Mouse (Mus musculus) inflammation-experienced regulatory T-cells, adult 6 months (primary cell): ENCODE measurements around the gene Psenen. TPM values are rescaled to one million over a fixed set of nuclear protein-coding genes. Genes with fewer than 3 reads are reported as not detected.

Source experiments
- ATAC-seq: one replicate; pipeline ENCODE4 v1.8.0; 2017
- polyA plus RNA-seq, 3 experiments: library from polyadenylated mRNA; unstranded; fragments of 100-300 nt; shearing (Covaris generic); gene quantifications; one replicate each; pipeline ENCODE4 v1.2.1; 2017

Gene Psenen
- polyA plus RNA-seq, 3 experiments from 2014 or later = 271 to 363 (median 299) TPM

- ATAC-seq = no peak
These were observed 48.2 kb downstream of the Psenen start for GRCm38 (mm10) chr7:30515003-30515760.

Other genes with a start within 250 kb of the Psenen start
- gene Syne4, start 248.8 kb downstream of the Psenen start, polyA plus RNA-seq = 10 to 100 TPM in 1 of 3 experiments, 1 to 10 TPM in 2; 4.3 to 14.7 (median 6.4) TPM
- not detected for gene E130208F15Rik, start 241.9 kb downstream of the Psenen start, polyA plus RNA-seq
- gene Sdhaf1, start 239.7 kb downstream of the Psenen start, polyA plus RNA-seq = 1 to 10 TPM; 2.0 to 6.1 (median 3.9) TPM
- not detected for gene Lrfn3, start 200.9 kb downstream of the Psenen start, polyA plus RNA-seq
- 10 to 100 TPM in 1 of 3 experiments, 1 to 10 TPM in 1, under 1 TPM in 1; 0.79 to 15.0 (median 2.2) TPM for gene Tyrobp, start 149.9 kb downstream of the Psenen start, polyA plus RNA-seq
- gene Hcst, start 143.8 kb downstream of the Psenen start, polyA plus RNA-seq = 100 to 1,000 TPM; 484 to 574 (median 552) TPM
- 10 to 100 TPM; 37.3 to 50.8 (median 41.1) TPM for gene Nfkbid, start 141.9 kb downstream of the Psenen start, polyA plus RNA-seq
- gene Aplp1, start 118.1 kb downstream of the Psenen start, polyA plus RNA-seq = 1 to 10 TPM; 6.0 to 7.4 (median 6.0) TPM
- not detected for gene Kirrel2, start 105.9 kb downstream of the Psenen start, polyA plus RNA-seq
- gene Nphs1, start 105.3 kb downstream of the Psenen start, polyA plus RNA-seq = under 1 TPM in 1 of 3 experiments, not detected in 2; 0.11 TPM
- not detected for gene Prodh2, start 70.0 kb downstream of the Psenen start, polyA plus RNA-seq
- 1 to 10 TPM in 1 of 3 experiments, under 1 TPM in 2; 0.28 to 1.1 (median 0.91) TPM for gene Arhgap33, start 28.6 kb downstream of the Psenen start, polyA plus RNA-seq
- gene Hspb6, start 11.4 kb downstream of the Psenen start, polyA plus RNA-seq = 1 to 10 TPM; 2.7 to 3.6 (median 2.8) TPM
- gene Proser3, start 11.3 kb downstream of the Psenen start, polyA plus RNA-seq = 1 to 10 TPM; 2.8 to 4.5 (median 4.0) TPM
- 100 to 1,000 TPM in 2 of 3 experiments, 10 to 100 TPM in 1; 94.5 to 112 (median 109) TPM for gene Lin37, start 3.8 kb downstream of the Psenen start, polyA plus RNA-seq
- 10 to 100 TPM; 56.1 to 60.5 (median 60.0) TPM for gene U2af1l4, start 326 bp downstream of the Psenen start, polyA plus RNA-seq
- gene Gm49396, start 283 bp downstream of the Psenen start, polyA plus RNA-seq = 10 to 100 TPM; 45.7 to 85.3 (median 82.8) TPM
- gene Igflr1, start 1.8 kb upstream of the Psenen start, polyA plus RNA-seq = 100 to 1,000 TPM; 118 to 196 (median 157) TPM
- 10 to 100 TPM; 15.7 to 23.0 (median 22.6) TPM for gene Kmt2b, start 25.1 kb upstream of the Psenen start, polyA plus RNA-seq
- 10 to 100 TPM; 11.7 to 28.7 (median 11.9) TPM for gene Zbtb32, start 35.3 kb upstream of the Psenen start, polyA plus RNA-seq
- 1 to 10 TPM in 2 of 3 experiments, under 1 TPM in 1; 0.47 to 3.1 (median 1.5) TPM for gene Upk1a, start 49.2 kb upstream of the Psenen start, polyA plus RNA-seq
- 100 to 1,000 TPM; 376 to 780 (median 668) TPM for gene Cox6b1, start 62.5 kb upstream of the Psenen start, polyA plus RNA-seq
- not detected for gene Etv2, start 72.2 kb upstream of the Psenen start, polyA plus RNA-seq
- 10 to 100 TPM; 21.7 to 30.7 (median 28.0) TPM for gene Rbm42, start 86.7 kb upstream of the Psenen start, polyA plus RNA-seq
- gene Haus5, start 101.4 kb upstream of the Psenen start, polyA plus RNA-seq = 10 to 100 TPM; 23.9 to 33.9 (median 26.4) TPM
- not detected for gene Pmis2, start 108.0 kb upstream of the Psenen start, polyA plus RNA-seq
- gene 2200002J24Rik, start 135.3 kb upstream of the Psenen start, polyA plus RNA-seq = not detected
- not detected for gene Atp4a, start 148.6 kb upstream of the Psenen start, polyA plus RNA-seq
- 10 to 100 TPM; 43.1 to 55.2 (median 48.6) TPM for gene Tmem147, start 165.9 kb upstream of the Psenen start, polyA plus RNA-seq
- gene Gapdhs, start 180.1 kb upstream of the Psenen start, polyA plus RNA-seq = under 1 TPM in 2 of 3 experiments, not detected in 1; 0.39 to 0.46 TPM
- 1 to 10 TPM in 2 of 3 experiments, not detected in 1; 1.5 to 1.6 TPM for gene Sbsn, start 187.8 kb upstream of the Psenen start, polyA plus RNA-seq
- not detected for gene Dmkn, start 200.1 kb upstream of the Psenen start, polyA plus RNA-seq
- not detected for gene Krtdap, start 224.3 kb upstream of the Psenen start, polyA plus RNA-seq